Mouse (Mus musculus) neural tube, embryonic 10.5 days (tissue): Measurements from ENCODE around the gene Kif3b.
"Not testable (repeated sequence)": the region's sequence is repeated elsewhere in the genome, so short reads cannot be mapped to it uniquely, and the experiment has no call there.

Source experiments
- DNase-seq: peaks from one replicate; pipeline ENCODE4 v3.0.0-alpha.2; 2017; ENCODE audit warnings: low spot score; ENCODE audit errors: extremely low spot score

Gene Kif3b

GRCm38 (mm10) chr2:153290938-153291928, at the start of gene Kif3b:
TSS of gene Kif3b (plus strand) at chr2:153291413.
- peak; percentile 91 for DNase-seq

- DNase-seq, result no peak
Measured at GRCm38 (mm10) chr2:153242156-153242555, 49.1 kb upstream of the Kif3b start.

- no peak for DNase-seq
Measured at GRCm38 (mm10) chr2:153249751-153250150, 41.5 kb upstream of the Kif3b start.

GRCm38 (mm10) chr2:153256604-153257003, 34.6 kb upstream of the Kif3b start:
- no peak for DNase-seq

- no peak for DNase-seq
Measured at GRCm38 (mm10) chr2:153259030-153259863, 32.0 kb upstream of the Kif3b start.

- DNase-seq, result no peak
Measured at GRCm38 (mm10) chr2:153259864-153260674, 31.1 kb upstream of the Kif3b start.

- no peak for DNase-seq
Measured at GRCm38 (mm10) chr2:153263053-153263452, 28.2 kb upstream of the Kif3b start.

GRCm38 (mm10) chr2:153267331-153267730, 23.9 kb upstream of the Kif3b start:
- DNase-seq, result no peak

GRCm38 (mm10) chr2:153270231-153270915, 20.8 kb upstream of the Kif3b start:
- not testable (repeated sequence) for DNase-seq

- DNase-seq, result not testable (repeated sequence)
Measured at GRCm38 (mm10) chr2:153274200-153274918, 16.9 kb upstream of the Kif3b start.

GRCm38 (mm10) chr2:153274919-153275247, 16.3 kb upstream of the Kif3b start:
- no peak for DNase-seq

- not testable (repeated sequence) for DNase-seq
Measured at GRCm38 (mm10) chr2:153275577-153275976, 15.6 kb upstream of the Kif3b start.

GRCm38 (mm10) chr2:153276440-153276839, 14.8 kb upstream of the Kif3b start:
- no peak for DNase-seq

- not testable (repeated sequence) for DNase-seq
Measured at GRCm38 (mm10) chr2:153276846-153277245, 14.4 kb upstream of the Kif3b start.

- no peak for DNase-seq
Measured at GRCm38 (mm10) chr2:153278357-153278756, 12.9 kb upstream of the Kif3b start.

- no peak for DNase-seq
Measured at GRCm38 (mm10) chr2:153283919-153284318, 7.3 kb upstream of the Kif3b start.

GRCm38 (mm10) chr2:153286524-153286923, 4.7 kb upstream of the Kif3b start:
- DNase-seq, result no peak

- DNase-seq, result no peak
Measured at GRCm38 (mm10) chr2:153287835-153288234, 3.4 kb upstream of the Kif3b start.

- no peak for DNase-seq
Measured at GRCm38 (mm10) chr2:153292305-153292861, 1.2 kb downstream of the Kif3b start.

- no peak for DNase-seq
Measured at GRCm38 (mm10) chr2:153295196-153295595, 4.0 kb downstream of the Kif3b start.
